Mouse (Mus musculus) heart, adult 2 months (tissue): ENCODE data around the gene Gpd1.

Experiments used
- CTCF ChIP-seq: fragments of 200-600 bp; IDR thresholded peaks from 2 replicates; pipeline ENCODE4 v1.8.1; 2022; ENCODE audit warnings: antibody characterized with exemption, mild to moderate bottlenecking, moderate library complexity
- EP300 ChIP-seq: fragments of 200-500 bp; IDR thresholded peaks from 2 replicates; pipeline ENCODE4 v1.6.1; 2011; ENCODE audit warnings: low read depth, low read length, control low read depth; ENCODE audit not compliant: insufficient read depth
- POLR2A ChIP-seq: fragments of 200-500 bp; IDR thresholded peaks from 2 replicates; pipeline ENCODE4 v1.6.1; 2011; ENCODE audit warnings: mild to moderate bottlenecking, low read depth, low read length, control low read depth; ENCODE audit not compliant: insufficient read depth

DNA sequence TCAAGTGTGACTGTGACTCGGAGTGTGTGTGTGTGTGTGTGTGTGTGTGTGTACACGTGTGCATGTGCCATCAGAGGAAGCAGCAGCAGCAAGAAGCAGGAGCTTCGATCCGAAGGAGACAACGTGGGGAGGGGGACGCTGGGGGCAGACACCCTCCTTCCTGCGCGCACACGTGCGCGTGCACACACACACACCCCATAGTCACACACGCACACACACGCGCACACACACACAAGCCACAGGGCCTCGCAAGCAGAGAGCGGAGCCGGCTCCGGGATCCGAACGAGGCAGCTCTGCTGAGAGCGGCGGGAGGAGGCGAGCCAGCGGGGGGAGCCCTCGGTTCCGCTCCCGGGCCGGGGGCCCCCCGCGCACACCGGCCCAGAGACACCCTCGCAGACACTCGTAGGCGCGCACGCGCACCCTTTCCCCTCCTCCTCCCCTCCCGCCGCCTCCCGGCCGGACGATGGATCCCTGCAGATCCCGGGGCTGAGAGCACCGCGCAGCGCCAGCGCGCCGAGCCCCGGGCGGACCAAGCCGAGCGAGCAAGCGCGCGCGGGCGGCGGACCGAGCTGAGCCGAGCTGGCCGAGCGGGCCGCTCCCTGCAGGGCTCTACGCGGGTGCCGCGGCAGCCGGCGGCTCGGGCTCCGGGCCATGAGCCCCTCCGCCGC lies 47.0 kb upstream of the Gpd1 start, which contains the start of gene Asic1:
- TF ChIP-seq CTCF (peak; percentile 22; the same call in 1 of the 2 replicates), POLR2A (no peak), EP300 (no peak)
